Mouse (Mus musculus) hindbrain, embryonic 15.5 days (tissue): Measurements from ENCODE around the gene Spn. TPM values are rescaled to one million over a fixed set of nuclear protein-coding genes. Genes with fewer than 3 reads are reported as not detected.

ENCODE experiments used
- ATAC-seq: fragments of 200-750 bp; cut with Nextera tagmentation; 2 replicates; pipeline ENCODE4 v1.8.0; 2017; ENCODE audit warnings: low read depth, moderate number of reproducible peaks, moderate TSS enrichment; ENCODE audit not compliant: low FRiP score
- H3K27ac ChIP-seq: fragments of 300-500 bp; sonication (generic); replicated peaks from 2 replicates; pipeline ENCODE4 v1.5.1; 2015; ENCODE audit warnings: mild to moderate bottlenecking, inconsistent platforms
- H3K27me3 ChIP-seq: fragments of 300-500 bp; sonication (generic); 2 replicates; pipeline ENCODE4 v1.6.1; 2015; ENCODE audit warnings: control low read depth, inconsistent platforms
- H3K36me3 ChIP-seq: fragments of 300-500 bp; sonication (generic); 2 replicates; pipeline ENCODE4 v1.6.1; 2015; ENCODE audit warnings: control low read depth, inconsistent platforms
- H3K4me1 ChIP-seq: fragments of 300-500 bp; sonication (generic); replicated peaks from 2 replicates; pipeline ENCODE4 v1.6.1; 2015; ENCODE audit warnings: control low read depth, inconsistent platforms
- H3K4me2 ChIP-seq: fragments of 300-500 bp; sonication (generic); 2 replicates; pipeline ENCODE4 v1.6.1; 2015; ENCODE audit warnings: moderate library complexity, mild to moderate bottlenecking, inconsistent platforms
- H3K4me3 ChIP-seq: fragments of 300-500 bp; sonication (generic); 2 replicates; pipeline ENCODE4 v1.5.1; 2015; ENCODE audit warnings: mild to moderate bottlenecking, inconsistent platforms
- H3K9ac ChIP-seq: fragments of 300-500 bp; sonication (generic); 2 replicates; pipeline ENCODE4 v1.6.1; 2015; ENCODE audit warnings: inconsistent platforms
- H3K9me3 ChIP-seq: fragments of 300-500 bp; sonication (generic); 2 replicates; pipeline ENCODE4 v1.6.1; 2016; ENCODE audit warnings: control low read depth, inconsistent platforms
- WGBS: fragments of 180-500 bp; shearing (Covaris S2); methylation state at CpG from one replicate; pipeline ENCODE4 v1.1.7; 2015; 5-methylcytosine and 5-hydroxymethylcytosine counted together
- polyA plus RNA-seq: library from polyadenylated mRNA; unstranded; fragments of >200 nt; fragmentation: Nextera tagmentation; extraction: Ambion mirVana; gene quantifications from 2 replicates; pipeline ENCODE4 v1.2.1, GENCODE M21; 2015

The Spn gene
- polyA plus RNA-seq, 1 experiment from 2014 or later = 0.06 TPM

DNA sequence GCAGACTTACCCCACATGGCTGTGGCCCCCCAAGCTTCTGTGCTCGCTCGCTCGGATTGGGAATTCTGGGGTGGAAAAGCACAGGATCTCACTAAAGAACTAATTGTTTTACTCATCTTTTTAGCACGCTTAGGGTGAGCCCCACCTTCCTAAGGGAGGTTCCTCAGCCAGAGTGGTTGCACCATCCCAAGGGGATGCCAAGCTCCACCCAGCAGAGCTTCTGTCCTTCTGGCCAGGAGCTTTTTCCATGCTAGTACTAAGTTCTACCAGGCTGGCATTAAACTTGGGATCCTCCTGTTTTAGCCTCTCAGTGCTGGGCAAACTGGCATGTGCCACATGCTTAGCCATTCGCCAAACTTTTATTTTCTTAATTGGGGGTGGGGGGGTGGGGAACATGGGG is 24.9 kb upstream of the Spn start:
- no peaks in the 10 kb centered on the region for H3K36me3 ChIP-seq
- no peaks in the 10 kb centered on the region for H3K4me1 ChIP-seq
- H3K27me3 ChIP-seq = no peaks in the 10 kb centered on the region
- no peak for ATAC-seq
- H3K4me3 ChIP-seq = no peak overlapping the region
- no peak overlapping the region for H3K9ac ChIP-seq
- H3K27ac ChIP-seq = no peak overlapping the region
- 91% methylated on average over 5 of the region's 5 CpGs for WGBS
- H3K4me2 ChIP-seq = no peak overlapping the region
- H3K9me3 ChIP-seq = no peaks in the 10 kb centered on the region

GRCm38 (mm10) chr7:127157548-127157947 is 19.9 kb upstream of the Spn start:
- Histone ChIP-seq H3K4me1 (no peaks in the 10 kb centered on the region), H3K4me3 (no peak overlapping the region), H3K27me3 (no peaks in the 10 kb centered on the region), H3K9me3 (no peaks in the 10 kb centered on the region), H3K36me3 (no peaks in the 10 kb centered on the region), H3K27ac (no peak overlapping the region), H3K4me2 (no peak overlapping the region), H3K9ac (no peak overlapping the region)
- WGBS = 93% methylated on average over 4 of the region's 4 CpGs
- no peak for ATAC-seq

DNA sequence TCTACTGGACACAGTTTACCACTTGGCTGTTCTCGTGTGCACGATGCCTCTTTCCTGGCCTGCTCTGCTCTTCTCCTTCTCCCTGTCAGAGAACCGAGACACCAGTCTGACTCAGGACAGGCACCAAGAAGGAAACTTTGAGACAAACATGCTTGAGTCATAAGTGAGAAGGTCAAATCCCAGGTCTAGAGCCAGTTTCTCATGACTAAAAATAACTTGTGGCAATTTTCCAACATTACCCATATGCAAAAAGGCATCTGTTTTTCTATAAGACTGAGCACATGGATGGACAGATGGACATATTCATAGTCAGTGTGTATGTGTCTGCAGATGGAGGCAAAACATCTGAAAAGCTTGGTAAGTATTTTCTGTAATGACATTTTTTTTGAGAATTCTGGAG is 15.9 kb upstream of the Spn start:
- no peaks in the 10 kb centered on the region for H3K36me3 ChIP-seq
- H3K4me3 ChIP-seq = no peak overlapping the region
- 90% methylated on average over 3 of the region's 3 CpGs for whole genome bisulfite sequencing
- H3K27me3 ChIP-seq = no peaks in the 10 kb centered on the region
- no peaks in the 10 kb centered on the region for H3K9me3 ChIP-seq
- ATAC-seq = no peak
- H3K27ac ChIP-seq = no peak overlapping the region
- H3K4me1 ChIP-seq = no peaks in the 10 kb centered on the region
- no peak overlapping the region for H3K4me2 ChIP-seq
- H3K9ac ChIP-seq = no peak overlapping the region

- no peak overlapping the region for H3K4me2 ChIP-seq
- no peaks in the 10 kb centered on the region for H3K36me3 ChIP-seq
- ATAC-seq = no peak
- WGBS = 96% methylated on average over 6 of the region's 6 CpGs
- no peaks in the 10 kb centered on the region for H3K9me3 ChIP-seq
- no peak overlapping the region for H3K4me3 ChIP-seq
- no peaks in the 10 kb centered on the region for H3K27me3 ChIP-seq
- H3K4me1 ChIP-seq = no peaks in the 10 kb centered on the region
- H3K27ac ChIP-seq = no peak overlapping the region
- H3K9ac ChIP-seq = no peak overlapping the region
These were observed 14.8 kb upstream of the Spn start for GRCm38 (mm10) chr7:127152464-127152863.

GRCm38 (mm10) chr7:127147901-127148300 is 10.3 kb upstream of the Spn start:
- WGBS = 80% methylated on average over 3 of the region's 3 CpGs
- Histone ChIP-seq H3K36me3 (no peaks in the 10 kb centered on the region), H3K27ac (no peak overlapping the region), H3K4me1 (no peaks in the 10 kb centered on the region), H3K27me3 (no peaks in the 10 kb centered on the region), H3K9me3 (no peaks in the 10 kb centered on the region), H3K4me2 (no peak overlapping the region), H3K9ac (no peak overlapping the region), H3K4me3 (no peak overlapping the region)
- no peak for ATAC-seq

- Histone ChIP-seq H3K4me2 (no peak overlapping the region), H3K4me1 (no peaks in the 10 kb centered on the region), H3K4me3 (no peak overlapping the region), H3K9me3 (no peaks in the 10 kb centered on the region), H3K27ac (no peak overlapping the region), H3K27me3 (no peaks in the 10 kb centered on the region), H3K36me3 (no peaks in the 10 kb centered on the region), H3K9ac (no peak overlapping the region)
- 50% methylated on average over 2 of the region's 2 CpGs for WGBS
- no peak for ATAC-seq
These were observed 8.6 kb upstream of the Spn start for GRCm38 (mm10) chr7:127146267-127146603.

GRCm38 (mm10) chr7:127145387-127146266 is 8.0 kb upstream of the Spn start:
- Histone ChIP-seq H3K4me1 (no peaks in the 10 kb centered on the region), H3K4me3 (no peak overlapping the region), H3K4me2 (no peak overlapping the region), H3K9me3 (no peaks in the 10 kb centered on the region), H3K36me3 (no peaks in the 10 kb centered on the region), H3K27ac (no peak overlapping the region), H3K27me3 (no peaks in the 10 kb centered on the region), H3K9ac (no peak overlapping the region)
- ATAC-seq = no peak
- WGBS = 61% methylated on average over 9 of the region's 9 CpGs

DNA sequence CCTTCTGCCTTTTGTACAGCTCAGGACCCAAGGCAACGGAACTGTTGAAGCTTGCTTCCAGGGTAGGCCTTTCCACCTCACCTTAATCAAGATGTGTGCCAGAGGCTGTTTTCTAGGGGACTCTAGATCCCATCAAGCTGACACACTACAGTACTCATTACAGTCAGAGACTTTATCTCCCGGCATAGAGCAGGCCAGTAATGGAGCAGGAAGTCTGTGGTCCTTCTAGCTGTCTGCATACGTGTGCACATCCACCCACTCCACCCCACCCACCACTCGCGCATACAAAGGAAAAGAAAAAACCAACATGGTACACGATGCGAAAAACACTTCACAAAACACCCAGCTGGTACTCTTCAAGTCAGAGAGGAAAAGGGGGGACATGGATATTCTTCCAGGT is 6.8 kb upstream of the Spn start:
- H3K36me3 ChIP-seq = no peaks in the 10 kb centered on the region
- H3K4me2 ChIP-seq = no peak overlapping the region
- H3K9ac ChIP-seq = no peak overlapping the region
- H3K9me3 ChIP-seq = no peaks in the 10 kb centered on the region
- 90% methylated on average over 7 of the region's 7 CpGs for WGBS
- no peaks in the 10 kb centered on the region for H3K27me3 ChIP-seq
- no peak overlapping the region for H3K27ac ChIP-seq
- H3K4me3 ChIP-seq = no peak overlapping the region
- ATAC-seq = no peak
- H3K4me1 ChIP-seq = no peaks in the 10 kb centered on the region

- no peak overlapping the region for H3K4me2 ChIP-seq
- H3K4me3 ChIP-seq = no peak overlapping the region
- no peak for ATAC-seq
- H3K4me1 ChIP-seq = no peaks in the 10 kb centered on the region
- no peaks in the 10 kb centered on the region for H3K36me3 ChIP-seq
- no peak overlapping the region for H3K27ac ChIP-seq
- H3K27me3 ChIP-seq = no peaks in the 10 kb centered on the region
- no peaks in the 10 kb centered on the region for H3K9me3 ChIP-seq
- no peak overlapping the region for H3K9ac ChIP-seq
- WGBS = 93% methylated on average over 4 of the region's 4 CpGs
These were observed 5.0 kb upstream of the Spn start for GRCm38 (mm10) chr7:127142666-127143065.

DNA sequence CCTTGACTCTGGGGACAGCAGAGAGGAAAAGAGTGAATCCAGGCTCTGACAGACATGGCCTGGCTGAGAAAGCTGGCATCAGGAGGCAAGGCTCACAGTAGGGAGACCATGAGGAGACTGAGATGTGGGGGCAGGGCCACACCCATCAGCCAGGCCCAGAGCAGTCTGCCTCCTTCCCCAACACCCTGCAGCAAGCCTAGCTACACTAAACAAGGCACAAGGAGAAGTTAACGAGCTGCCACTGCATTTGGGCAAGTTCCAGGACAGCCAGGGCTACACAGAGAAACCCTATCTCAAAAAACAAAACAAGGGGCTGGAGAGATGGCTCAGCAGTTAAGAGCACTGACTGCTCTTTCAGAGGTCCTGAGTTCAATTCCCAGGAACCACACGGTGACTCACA is 4.6 kb upstream of the Spn start:
- Histone ChIP-seq H3K27me3 (no peaks in the 10 kb centered on the region), H3K4me3 (no peak overlapping the region), H3K4me1 (no peaks in the 10 kb centered on the region), H3K36me3 (no peaks in the 10 kb centered on the region), H3K4me2 (no peak overlapping the region), H3K27ac (no peak overlapping the region), H3K9ac (no peak overlapping the region), H3K9me3 (no peaks in the 10 kb centered on the region)
- 55% methylated on average over 2 of the region's 2 CpGs for WGBS
- no peak for ATAC-seq

DNA sequence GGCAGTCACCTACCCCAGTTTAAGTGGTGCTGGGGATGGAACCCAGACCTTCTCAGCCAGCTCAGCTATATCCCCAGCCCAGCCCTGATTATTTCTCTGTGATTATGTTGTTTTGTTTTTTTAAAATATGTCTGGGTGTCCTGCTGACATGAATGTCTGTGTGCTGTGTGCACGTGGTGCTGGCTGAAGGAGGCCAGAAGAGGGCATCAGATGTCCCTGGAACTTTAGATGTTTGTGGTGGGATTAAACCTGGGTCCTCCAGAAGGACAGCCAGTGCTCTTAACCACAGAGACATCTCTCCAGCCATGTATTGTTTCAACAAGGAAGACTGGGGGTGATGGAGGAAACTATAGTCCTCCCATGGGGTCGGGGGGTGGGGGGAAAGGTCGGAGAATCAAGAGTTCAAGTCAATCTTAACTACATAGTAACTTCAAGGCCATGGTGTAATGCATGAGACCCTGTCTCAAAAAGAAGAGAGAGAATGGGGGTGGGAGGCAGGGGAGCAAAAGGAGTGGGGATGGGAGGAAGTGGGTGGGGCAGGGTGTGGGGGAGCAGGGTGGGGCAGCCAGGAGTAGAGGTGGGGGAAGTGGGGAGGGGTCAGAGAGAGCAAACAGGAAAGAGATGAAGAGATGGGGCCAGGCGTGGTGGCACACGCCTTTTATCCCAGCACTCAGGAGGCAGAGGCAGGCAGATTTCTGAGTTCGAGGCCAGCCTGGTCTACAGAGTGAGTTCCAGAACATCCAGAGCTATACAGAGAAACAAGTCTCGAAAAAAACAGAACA is 3.2 kb upstream of the Spn start:
- no peak overlapping the region for H3K4me2 ChIP-seq
- no peaks in the 10 kb centered on the region for H3K36me3 ChIP-seq
- H3K4me1 ChIP-seq = no peaks in the 10 kb centered on the region
- no peak overlapping the region for H3K27ac ChIP-seq
- H3K9me3 ChIP-seq = no peaks in the 10 kb centered on the region
- no peak overlapping the region for H3K9ac ChIP-seq
- ATAC-seq = no peak
- WGBS = 72% methylated on average over 7 of the region's 7 CpGs
- H3K4me3 ChIP-seq = no peak overlapping the region
- no peaks in the 10 kb centered on the region for H3K27me3 ChIP-seq

GRCm38 (mm10) chr7:127139562-127139961 is 1.9 kb upstream of the Spn start:
- ATAC-seq = no peak
- Histone ChIP-seq H3K9me3 (no peaks in the 10 kb centered on the region), H3K4me3 (no peak overlapping the region), H3K4me1 (no peaks in the 10 kb centered on the region), H3K27me3 (no peaks in the 10 kb centered on the region), H3K4me2 (no peak overlapping the region), H3K9ac (no peak overlapping the region), H3K36me3 (no peaks in the 10 kb centered on the region), H3K27ac (no peak overlapping the region)
- 57% methylated on average over 5 of the region's 5 CpGs for WGBS
